Mouse (Mus musculus) lung, postnatal 10 days (tissue): ENCODE data around the gene Tmpo.
"Not testable (repeated sequence)": the region's sequence is repeated elsewhere in the genome, so short reads cannot be mapped to it uniquely, and the experiment has no call there.

ENCODE experiments used
- DNase-seq: peaks from one replicate; pipeline ENCODE4 v3.0.0; 2021

The Tmpo gene

DNA sequence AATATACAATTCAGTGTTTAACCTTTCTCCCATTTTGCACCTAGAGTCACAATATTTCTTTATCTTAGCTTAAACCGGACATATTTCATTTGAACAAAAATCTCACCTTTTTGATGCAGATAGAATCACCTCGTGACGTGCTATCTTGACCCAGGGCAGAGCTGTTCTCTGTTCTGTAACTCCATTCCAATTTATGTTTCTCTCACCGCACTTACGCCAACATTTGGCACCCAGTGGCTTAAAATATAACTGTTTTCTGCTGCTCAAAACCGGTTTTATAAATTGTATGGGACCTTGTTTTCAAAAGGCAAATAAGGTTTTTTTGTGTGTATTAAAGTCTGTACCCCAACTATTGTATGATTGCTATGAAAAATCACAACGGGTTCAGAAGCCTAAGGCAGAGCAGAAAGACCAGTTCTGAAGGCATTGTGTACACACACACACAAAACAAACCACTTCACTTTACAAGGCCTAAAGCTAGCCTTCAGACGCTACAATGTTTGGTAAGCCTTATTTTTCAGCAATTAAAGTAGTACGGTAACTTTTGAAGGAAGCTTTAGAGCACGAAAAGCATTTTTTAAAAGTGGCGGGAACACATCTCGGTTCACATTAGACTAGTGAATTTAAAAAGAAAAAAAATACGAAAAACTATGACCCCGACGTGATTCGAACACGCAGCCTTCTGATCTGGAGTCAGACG, at the start of gene Tmpo:
Tmpo (minus strand) TSS at position 555 of the 700 bp plus-strand sequence.
- DNase-seq = no peak

DNA sequence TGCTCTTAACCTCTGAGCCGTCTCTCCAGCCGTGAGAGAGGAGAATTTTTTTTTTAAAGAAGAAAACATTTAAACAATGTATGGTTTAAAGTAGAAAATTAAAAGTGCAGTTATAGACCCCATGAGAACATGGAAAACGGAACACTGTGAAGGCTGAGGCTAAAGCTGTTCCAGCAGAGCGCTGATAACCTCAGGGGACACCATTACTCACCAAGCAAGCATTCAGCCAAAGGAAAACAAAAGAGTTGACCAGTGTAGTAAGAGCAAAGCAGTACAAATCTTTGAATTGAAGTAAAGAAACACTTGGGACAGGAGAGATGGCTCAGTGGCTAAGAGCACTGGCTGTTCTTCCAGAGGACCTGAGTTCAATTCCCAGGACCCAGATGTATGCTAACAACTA, 49.3 kb upstream of the Tmpo start:
- DNase-seq = no peak

DNA sequence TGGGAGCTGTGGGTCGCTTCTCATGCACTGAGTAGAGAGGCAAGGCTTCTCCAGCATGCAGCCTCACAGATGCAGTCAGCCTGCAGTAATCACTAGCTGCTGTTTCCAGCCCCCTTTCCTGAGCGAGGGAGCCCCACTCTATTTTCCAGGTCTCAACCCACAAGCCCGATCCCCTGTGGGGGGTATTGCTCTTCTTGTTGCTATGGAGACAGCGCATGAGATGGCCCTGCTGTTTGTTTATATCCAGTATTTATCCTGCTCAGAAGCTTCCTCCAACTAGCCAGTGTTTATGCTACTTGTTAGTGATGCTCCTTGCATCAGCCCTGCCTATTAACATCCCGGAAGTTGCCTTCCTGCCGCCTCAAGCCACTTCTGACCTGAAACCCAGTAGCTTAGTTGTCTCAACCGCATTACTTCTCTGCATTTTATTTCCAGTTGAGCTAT, 48.4 kb upstream of the Tmpo start:
- peak; percentile 42 for DNase-seq

DNA sequence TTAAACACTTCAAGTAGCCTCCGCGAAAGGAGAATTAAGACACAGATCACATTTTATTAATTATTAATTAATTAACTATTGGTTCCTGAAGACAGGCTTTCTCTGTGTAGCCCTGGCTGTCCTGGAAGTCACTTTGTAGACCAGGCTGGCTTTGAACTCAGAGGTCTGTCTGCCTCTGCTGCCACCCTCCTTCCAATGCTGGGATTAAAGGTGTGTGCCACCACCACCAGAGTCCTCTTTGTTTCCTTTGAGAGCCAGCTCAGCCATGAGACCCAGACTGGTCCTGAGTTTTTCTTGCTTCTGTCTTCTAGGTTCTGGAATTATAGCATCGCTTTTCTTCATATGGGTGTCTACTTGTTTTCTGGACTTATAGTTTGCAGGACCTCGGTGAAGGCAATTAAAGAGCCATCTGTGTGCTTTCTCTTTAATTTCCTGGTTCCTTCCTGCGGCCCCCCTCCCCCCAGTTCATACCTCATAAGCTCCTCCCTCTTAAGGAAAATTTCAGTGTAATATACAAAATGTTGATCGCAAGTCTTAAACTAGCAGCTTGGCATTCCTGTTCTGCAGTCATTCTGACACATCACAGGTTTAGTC, 47.9 kb upstream of the Tmpo start:
- DNase-seq = no peak

DNA sequence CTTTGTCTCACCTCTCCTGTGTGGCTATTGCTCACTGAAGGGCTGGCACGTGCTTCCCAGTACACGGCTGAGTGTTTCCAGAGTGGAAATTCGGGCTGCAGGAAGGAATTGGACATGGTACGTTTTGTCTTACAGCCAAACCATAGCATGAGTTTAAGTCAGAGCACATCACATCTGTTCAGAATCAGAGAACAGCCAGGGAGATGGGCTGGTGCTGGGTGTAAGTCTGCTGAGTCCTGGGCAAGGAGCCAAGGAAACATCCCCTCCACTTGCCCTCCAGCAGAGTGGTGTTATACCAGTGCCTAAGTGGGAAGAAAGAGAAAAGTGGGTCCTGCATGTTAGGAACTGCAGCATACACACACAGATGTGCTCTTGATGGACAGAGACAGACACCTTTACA, 45.9 kb upstream of the Tmpo start:
- no peak for DNase-seq

DNA sequence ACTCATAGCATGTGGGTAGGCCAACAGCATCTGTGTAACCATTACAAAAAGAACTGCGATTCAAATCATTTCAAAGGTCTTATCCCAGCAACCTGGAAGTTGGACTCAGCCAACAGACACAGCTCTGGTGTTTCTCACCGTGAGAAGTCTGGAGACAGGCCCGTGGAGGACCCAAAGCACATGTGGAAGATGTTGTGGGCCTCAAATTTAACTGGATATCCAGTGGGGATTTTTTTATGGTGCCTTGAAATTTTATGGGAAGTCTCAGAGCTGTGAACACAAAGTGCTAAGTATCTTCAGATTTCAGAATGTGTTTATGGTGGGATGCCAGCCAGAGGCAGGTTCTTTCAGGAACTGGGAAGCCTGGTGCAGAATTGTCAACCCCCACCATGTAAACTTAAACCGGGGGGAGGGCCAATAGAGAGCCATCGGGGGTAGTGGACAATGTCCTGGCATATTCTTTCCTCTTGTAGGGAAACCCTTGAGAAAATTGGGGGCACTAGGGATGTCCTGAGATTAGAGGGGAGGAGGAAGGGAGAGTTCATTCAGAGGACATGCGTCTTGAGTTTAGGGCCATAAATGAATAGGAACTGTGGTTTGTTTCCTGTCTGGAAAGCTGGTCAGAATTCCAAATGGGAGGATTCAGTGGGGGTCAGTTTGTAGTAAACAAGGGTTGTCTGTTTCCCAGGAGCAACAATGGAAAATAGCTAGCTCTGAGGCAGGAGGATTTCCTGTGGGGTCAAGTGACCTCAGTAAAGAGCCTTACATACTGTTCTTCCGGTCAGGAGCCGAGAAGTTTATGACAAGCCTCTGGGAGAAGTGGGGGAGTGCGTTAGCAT, 41.5 kb upstream of the Tmpo start:
- peak; percentile 48 for DNase-seq

DNA sequence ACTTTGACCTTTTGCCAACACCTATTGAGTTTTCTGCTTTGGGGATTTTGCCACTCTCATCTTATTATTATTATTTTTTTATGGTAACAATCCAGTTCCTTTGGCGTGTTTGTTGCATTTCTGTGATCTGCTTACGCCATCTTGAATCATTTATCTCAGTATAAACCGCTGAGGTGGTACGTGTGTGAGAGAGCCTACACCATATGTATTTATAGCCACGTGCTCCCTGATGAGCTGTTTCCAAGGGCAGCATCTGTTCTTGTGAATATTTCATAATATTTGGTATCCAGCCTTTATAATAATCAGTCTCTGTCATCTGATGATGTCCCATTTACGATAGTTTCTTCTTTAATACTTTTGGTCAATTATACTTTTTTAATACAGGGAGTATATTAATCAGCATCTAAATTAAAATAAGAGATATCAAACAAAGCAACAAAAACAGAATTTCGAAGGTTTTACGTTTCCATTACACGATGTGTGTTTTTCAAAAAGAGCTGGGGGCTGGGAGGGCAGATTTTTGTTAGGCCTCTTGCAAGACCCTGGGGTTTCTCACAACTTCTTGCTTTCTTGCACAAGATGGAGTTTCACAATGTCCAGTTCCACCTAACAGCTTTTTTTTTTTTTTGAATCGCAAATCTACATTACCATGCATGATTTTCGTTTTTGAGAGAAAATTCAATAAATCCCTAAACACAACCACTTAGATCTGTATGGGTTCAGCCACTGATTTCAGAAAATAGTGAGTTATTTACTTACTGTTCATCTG, 28.0 kb upstream of the Tmpo start:
- no peak for DNase-seq

DNA sequence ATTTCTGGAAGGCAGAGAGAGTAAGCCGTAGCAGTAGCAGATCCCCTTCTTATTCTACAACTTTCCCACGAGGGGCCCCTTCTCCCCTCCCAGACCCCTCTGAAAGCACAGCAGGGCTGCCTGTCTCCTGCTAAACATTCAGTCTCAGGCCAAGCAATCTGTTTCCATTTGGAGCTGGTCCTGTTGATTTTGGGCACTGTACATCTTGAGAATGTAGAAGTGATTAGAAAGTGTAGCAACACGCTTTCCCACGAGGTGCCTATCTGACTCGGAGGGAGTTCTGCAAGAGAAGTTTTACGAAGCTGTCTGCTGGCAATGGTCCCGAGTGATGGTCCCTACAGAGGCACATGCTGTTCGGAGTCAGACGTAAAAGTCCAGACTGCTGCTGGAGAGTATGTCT, 27.3 kb upstream of the Tmpo start:
- DNase-seq = no peak

DNA sequence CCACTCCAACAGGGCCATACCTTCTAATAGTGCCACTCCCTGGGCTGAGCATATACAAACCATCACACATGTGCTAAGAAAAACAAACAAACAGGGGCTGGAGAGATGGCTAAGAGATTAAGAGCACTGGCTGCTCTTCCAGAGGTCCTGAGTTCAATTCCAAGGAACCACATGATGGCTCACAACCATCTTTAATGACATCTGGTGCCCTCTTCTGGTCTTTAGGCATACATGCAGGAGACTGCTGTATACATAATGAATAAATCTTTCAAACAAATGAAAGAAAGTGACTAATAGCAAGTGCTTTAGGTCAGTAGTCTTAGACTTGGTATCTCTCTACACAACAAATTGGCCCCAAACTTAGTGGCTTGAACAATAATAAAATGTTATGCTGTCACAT, 26.2 kb upstream of the Tmpo start:
- no peak for DNase-seq

DNA sequence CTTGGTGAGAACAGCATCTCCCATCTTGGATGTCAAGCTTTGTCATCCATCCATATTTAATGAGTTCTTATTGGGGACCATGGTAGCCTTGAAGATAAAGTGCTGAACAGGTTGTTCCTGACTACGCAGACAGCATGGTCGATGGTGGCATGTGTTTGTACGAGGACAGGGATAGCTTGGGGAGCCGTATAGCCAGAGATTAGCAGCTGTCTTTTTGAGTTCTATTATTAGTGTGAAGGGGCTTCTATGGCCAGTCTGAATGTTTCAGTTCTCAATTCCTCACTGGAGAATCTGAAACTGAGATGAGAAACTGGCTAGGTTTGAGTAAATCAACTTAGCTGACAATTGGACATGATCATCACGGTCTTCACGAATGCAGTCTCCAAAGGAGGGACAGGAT, 24.5 kb upstream of the Tmpo start:
- DNase-seq = no peak

DNA sequence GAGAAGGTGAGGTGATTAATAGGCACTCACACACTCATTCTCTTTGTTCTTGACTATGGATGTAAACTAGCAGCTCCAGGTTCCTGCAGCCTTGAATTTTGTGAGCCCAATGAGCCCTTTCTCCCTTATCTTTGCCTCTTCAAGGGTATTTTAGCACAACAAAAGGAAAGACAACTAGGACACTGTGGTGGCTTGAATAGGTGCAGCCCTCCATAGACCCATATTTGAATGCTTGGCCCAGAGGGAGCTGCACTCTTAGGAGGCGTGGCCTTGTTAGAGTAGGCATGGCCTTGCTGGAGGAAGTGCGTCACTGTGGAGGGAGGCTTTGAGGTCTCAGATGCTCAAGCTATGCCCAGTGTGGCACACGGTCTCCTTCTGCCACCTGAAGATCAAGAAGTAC, 19.5 kb upstream of the Tmpo start:
- no peak for DNase-seq

DNA sequence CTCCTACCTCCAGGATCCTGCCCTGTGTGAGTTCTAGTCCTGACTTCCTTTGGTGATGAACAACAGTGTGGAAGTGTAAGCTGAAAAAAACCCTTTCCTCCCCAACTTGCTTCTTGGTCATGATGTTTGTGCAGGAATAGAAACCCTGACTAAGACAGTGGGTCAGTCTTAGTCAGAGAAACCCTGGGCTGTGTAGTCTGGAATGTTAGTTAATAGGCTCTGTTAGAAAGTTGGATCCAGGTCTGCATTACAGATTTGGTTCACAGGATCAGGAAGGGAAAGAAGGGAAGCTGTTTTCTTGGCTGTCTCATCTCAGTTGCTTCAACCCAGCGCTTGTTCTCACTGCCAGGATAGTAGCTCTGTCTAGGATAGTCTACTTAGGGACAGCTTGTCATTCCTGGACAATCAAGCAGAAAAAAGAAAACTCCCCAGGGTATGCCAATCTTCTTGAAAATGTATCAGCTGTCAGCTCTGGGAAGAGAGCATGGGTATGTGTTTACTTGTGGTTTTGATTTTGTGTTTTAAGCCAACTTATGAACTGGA, 18.2 kb upstream of the Tmpo start:
- no peak for DNase-seq

DNA sequence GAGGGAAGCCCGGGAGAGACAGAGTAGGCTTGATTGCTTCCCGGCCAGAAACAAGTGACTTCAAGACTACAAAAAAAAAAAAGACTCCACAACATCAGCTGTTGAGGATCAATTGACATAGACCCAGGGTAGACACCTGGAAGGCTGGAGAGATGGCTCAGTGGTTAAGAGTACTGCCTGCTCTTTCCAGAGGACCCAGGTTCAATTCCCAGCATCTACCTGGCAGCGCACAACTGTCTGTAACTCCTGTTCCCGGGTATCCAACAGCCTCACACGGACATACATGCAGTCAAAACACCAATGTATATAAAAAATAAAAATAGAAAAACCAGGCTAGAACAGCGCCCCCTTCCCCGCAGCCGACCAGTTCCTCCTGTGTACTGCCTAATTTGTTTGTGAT, 16.6 kb upstream of the Tmpo start:
- DNase-seq = no peak

DNA sequence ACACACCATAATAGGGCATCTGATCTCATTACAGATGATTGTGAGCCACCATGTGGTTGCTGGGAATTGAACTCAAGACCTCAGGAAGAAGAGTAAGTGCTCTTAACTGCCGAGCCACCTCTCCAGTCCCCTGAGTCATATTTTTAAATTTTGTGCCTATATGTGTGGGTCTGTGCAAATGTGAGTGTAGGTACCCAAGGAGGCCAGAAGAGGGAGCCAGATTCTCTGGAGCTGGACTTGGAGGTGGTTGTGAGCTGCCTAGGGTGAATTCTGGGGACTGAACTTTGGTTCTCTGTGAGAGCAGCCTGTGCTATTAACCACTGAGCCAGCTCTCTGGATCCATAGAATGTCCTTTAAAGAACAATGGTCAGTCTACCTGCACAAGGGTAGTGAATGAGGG, 15.7 kb upstream of the Tmpo start:
- no peak for DNase-seq

DNA sequence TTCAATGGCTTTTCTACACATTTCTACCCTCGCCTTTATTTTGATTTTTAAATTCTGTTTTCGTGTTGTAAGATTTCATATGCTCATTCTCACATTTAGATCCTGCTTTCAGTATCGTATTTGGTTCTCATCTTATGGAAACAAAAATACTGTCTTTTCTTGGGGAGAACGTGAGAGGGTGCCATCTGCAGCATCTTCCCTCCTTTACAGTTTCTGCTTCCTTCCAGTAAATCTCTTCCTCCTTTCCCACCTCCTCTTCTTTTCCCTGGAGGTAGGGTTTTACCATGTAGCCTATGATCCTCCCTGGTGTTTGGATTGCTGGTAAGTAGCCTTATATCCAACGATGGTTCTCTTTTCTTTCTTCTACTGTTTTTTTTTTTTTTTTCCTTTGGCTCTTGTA, 14.6 kb upstream of the Tmpo start:
- no peak for DNase-seq

DNA sequence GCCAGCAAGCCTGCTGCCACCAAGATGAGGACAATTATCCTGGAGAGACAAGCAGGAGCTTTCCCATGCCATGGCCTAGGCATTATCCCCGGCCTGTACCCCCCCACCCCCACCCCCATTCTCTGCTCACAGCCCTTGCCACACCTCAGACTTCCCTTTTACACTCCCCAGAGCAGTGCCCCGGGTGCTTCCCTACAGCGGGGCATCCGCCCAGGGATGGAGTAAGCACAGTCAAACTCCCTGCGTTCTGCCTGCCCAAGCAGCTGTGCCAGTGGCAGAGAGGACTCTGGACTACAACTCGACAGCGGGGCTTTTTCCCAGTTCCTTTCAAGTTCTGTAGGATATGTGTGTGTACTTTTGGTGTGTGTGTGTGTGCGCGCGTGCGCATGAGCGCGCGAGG, 14.0 kb upstream of the Tmpo start:
- DNase-seq = no peak

DNA sequence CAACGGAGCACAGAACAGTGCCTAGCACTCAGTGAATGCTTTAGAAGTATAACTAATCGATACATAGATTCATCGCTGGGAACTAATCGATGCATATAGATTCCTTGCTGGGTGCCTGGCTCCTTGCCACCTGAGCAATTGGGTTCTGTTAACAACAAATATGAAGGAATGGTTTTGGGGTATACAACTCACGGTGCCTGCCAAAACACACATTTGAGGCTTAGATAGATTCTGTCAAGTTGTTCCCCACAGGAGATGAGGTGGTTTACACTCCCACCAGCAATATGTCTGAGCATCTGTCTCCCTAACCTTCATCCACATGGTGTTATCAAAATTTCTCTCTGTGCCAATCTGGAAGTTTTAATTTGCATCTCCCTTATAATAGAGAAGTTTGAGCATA, 10.7 kb upstream of the Tmpo start:
- DNase-seq = no peak

DNA sequence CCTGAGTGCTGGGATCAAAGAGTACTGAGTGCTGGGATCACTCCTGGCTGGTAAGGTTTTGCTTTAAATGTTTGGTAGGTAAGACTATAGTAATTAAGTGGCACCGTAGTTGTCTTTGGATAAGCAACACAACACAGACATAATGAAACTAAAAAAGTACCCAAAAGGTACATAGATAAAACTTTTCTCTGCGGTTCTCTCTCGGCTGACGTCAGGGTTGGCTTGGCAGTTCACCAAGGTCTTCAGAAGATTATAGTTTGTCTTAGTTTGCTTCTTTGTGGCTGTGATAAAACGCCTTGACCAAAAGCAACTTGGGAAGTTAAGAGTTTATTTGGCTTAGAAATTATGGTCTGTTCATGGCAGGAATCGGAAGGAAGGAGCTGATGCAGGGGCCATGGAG, 8.4 kb upstream of the Tmpo start:
- no peak for DNase-seq

DNA sequence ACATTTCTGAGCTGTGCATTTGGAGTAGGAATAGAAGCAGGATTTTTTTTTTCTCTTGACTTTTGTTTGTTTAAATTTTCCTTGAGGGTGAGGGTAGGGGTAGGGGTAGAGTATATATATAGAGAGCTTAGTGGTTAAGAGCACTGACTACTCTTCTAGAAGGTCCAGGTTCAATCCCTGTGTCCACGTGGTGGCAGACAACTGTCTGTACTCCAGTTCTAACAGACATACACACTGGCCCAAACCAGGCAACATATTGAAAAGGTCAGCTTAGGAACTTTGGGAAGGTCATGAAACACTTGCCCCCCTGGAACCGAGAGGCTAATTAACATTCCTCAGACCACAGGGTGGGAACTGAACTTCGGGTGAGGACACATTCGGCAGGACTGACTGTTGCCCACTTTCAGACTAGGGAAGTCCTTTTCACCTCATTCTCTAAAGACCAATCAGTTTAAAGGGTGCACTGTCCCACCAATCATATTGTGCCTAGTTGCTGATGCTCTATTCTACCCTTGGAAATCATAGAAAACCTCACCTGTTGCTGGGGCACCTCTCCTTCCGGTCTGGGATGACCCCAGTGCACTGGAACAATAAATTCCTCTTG, 7.7 kb upstream of the Tmpo start:
- no peak for DNase-seq

DNA sequence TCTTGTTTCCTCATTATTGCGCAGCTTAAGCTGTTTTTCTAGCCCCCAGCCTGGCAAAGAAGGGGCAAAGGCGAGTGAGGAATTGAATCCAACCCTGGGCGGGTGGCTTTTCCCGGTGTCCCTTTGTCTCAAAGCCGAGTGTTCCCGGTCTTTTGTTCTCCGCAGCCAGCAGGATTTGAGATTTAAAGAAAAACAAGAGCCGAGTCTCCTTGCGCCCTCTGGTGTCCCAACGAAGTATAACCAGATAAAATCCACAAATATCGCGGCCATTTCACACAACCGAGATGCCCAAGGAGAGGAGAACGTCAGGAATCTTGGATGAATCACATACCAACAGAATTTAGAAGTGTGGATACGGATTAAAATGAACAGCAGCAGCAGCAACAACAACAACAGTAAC, 6.8 kb upstream of the Tmpo start:
- peak; percentile 91 for DNase-seq

DNA sequence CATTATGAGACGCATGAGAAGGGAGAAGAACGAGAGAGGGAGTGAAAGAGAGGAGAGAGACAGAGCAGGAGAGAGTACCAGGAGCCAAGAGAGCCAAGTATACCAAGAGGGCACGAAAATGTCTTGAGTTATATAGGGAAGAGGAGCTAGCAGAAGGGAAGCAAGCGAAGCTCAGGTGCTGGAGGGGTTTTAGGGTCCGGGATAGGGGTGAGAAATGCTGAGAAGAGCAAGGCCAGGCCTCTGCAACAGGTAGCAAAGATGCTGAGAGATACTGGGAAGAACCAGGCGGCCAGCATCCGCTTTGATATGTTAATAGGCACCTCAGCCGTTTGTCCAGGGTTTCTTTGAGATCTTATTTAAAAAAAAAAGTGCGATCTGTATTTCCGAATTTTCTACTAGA, 6.2 kb upstream of the Tmpo start:
- no peak for DNase-seq

DNA sequence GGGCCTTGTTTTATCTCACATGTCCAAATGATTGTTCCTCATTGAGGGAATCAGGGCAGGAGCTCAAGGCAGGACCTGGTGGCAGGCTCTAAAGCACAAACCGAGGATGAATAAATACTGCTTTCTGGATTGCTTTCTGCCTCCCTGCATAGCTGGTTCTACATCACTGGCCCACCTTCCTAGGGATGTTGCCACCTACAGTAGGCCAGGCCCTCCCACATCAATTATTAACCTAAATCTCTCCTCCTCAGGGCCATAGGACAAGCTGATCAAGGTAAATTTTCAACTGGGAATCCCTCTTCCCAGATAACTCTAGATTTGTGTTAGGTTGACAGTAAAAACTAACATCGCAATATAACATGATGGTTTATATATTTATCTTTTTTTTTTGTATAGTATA, 4.6 kb upstream of the Tmpo start:
- no peak for DNase-seq

DNA sequence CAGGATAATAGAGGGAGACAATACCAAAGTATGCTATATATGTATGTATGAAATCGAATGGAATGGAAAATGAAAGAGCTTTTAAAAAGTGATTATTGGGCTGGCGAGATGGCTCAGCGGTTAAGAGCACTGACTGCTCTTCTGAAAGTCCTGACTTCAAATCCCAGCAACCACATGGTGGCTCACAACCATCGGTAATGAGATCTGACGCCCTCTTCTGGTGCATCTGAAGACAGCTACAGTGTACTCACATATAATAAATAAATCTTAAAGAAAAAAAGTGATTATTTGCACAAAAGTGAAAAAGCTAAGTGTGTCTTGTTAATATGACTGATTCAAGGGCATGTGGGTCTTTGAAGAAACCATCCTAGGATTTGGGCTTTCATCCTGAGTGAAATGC, 3.8 kb upstream of the Tmpo start:
- not testable (repeated sequence) for DNase-seq
